Mouse (Mus musculus) hindbrain, postnatal 0 days (tissue): Measurements from ENCODE around the gene Eid1. TPM values are rescaled to one million over a fixed set of nuclear protein-coding genes. Genes with fewer than 3 reads are reported as not detected.

Source experiments
- ATAC-seq: fragments of 200-750 bp; cut with Nextera tagmentation; 2 replicates; pipeline ENCODE4 v1.8.0; 2017; ENCODE audit warnings: mild to moderate bottlenecking, moderate TSS enrichment, moderate library complexity
- DNase-seq: peaks from one replicate; pipeline ENCODE4 v3.0.0-alpha.2; 2015; ENCODE audit warnings: low spot score
- H3K27ac ChIP-seq: fragments of 300-500 bp; sonication (generic); 2 replicates; pipeline ENCODE4 v1.5.1; 2014; ENCODE audit warnings: mild to moderate bottlenecking
- H3K27me3 ChIP-seq: fragments of 300-500 bp; sonication (generic); 2 replicates; pipeline ENCODE4 v1.6.1; 2014; ENCODE audit warnings: low read length, mixed read lengths; ENCODE audit not compliant: insufficient read depth
- H3K36me3 ChIP-seq: fragments of 300-500 bp; sonication (generic); 2 replicates; pipeline ENCODE4 v1.6.1; 2014; ENCODE audit warnings: low read length, mixed read lengths; ENCODE audit not compliant: insufficient read depth
- H3K4me1 ChIP-seq: fragments of 300-500 bp; sonication (generic); 2 replicates; pipeline ENCODE4 v1.6.1; 2014; ENCODE audit warnings: antibody characterized with exemption, low read length, mixed read lengths; ENCODE audit not compliant: insufficient read depth
- H3K4me2 ChIP-seq: fragments of 300-500 bp; sonication (generic); 2 replicates; pipeline ENCODE4 v1.6.1; 2014; ENCODE audit warnings: low read depth, mild to moderate bottlenecking, low read length, moderate library complexity, mixed read lengths
- H3K4me3 ChIP-seq: fragments of 300-500 bp; sonication (generic); 2 replicates; pipeline ENCODE4 v1.5.1; 2014; ENCODE audit warnings: low read length
- H3K9ac ChIP-seq: fragments of 300-500 bp; sonication (generic); replicated peaks from 2 replicates; pipeline ENCODE4 v1.6.1; 2014; ENCODE audit warnings: mild to moderate bottlenecking, low read length, moderate library complexity, mixed read lengths
- H3K9me3 ChIP-seq: fragments of 300-500 bp; sonication (generic); 2 replicates; pipeline ENCODE4 v1.6.1; 2016; ENCODE audit warnings: low read length, mixed read lengths
- CTCF ChIP-seq: IDR thresholded peaks from 2 replicates; pipeline ENCODE4 v1.5.1; 2016; ENCODE audit warnings: antibody characterized with exemption, control low read depth, low read depth
- WGBS: fragments of 180-500 bp; shearing (Covaris S2); extraction: QIAGEN DNeasy Blood & Tissue Kit; methylation state at CpG from one replicate; pipeline ENCODE4 v1.1.7; 2014; 5-methylcytosine and 5-hydroxymethylcytosine counted together
- polyA plus RNA-seq: library from polyadenylated mRNA; unstranded; fragments of >200 nt; fragmentation: Nextera tagmentation; extraction: Ambion mirVana; gene quantifications from 2 replicates; pipeline ENCODE4 v1.2.1, GENCODE M21; 2015
- total RNA-seq: library from RNA; depleted of rRNA; stranded (reverse); fragments of >200 nt; gene quantifications from 2 replicates; pipeline ENCODE4 v1.2.3, GENCODE M21; 2014

Gene Eid1
- total and polyA plus RNA-seq, 2 experiments from 2014 or later = 262 to 393 TPM

DNA sequence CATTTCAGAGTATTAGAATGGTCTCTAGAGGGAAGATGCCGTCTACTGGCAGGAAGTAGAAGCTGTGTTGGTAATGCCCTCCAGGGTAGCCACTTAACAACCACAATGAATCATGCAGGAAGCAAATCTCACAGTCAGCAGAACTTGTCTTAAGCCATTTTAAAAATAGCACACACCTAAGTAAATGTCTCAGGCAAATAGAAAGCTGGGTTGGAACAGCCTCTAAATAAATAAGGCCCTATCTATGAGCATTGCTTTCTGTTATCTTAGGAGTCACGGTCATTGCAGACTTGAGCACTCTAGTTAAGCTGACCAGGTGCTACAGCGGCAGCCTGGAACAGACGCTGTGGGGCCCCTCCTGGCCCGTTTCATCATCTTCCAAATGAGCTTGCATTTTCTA lies 5.7 kb upstream of the Eid1 start:
- H3K9me3 ChIP-seq = no peaks in the 10 kb centered on the region
- TF ChIP-seq CTCF = peak; percentile 28
- no peaks in the 10 kb centered on the region for H3K36me3 ChIP-seq
- no peaks in the 10 kb centered on the region for H3K4me1 ChIP-seq
- H3K4me2 ChIP-seq = no peak overlapping the region
- no peak overlapping the region for H3K9ac ChIP-seq
- H3K27ac ChIP-seq = no peak overlapping the region
- H3K27me3 ChIP-seq = no peaks in the 10 kb centered on the region
- DNase-seq = no peak
- no peak for ATAC-seq
- no peak overlapping the region for H3K4me3 ChIP-seq
- 72% methylated on average over 5 of the region's 5 CpGs for WGBS

DNA sequence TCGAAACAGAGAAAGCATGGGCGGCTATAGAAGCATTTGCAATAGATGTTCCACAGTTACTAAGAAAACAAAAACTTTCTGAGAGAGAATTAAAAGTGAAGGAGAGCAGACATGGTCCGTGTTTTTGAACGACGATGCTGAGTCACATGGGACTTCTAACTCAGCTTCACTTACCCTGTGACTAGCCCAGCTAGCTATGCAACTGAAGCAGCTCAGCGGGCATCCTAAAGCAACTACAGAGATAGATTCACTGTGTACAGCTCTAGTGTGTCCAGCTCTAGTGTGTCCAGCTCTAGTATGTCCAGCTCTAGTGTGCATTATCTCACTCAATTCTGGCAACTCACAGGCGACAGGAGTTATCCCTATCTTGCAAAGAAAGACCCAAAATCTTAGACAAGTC lies 5.2 kb upstream of the Eid1 start:
- Histone ChIP-seq H3K9ac (no peak overlapping the region), H3K27ac (no peak overlapping the region), H3K4me3 (no peak overlapping the region), H3K36me3 (no peaks in the 10 kb centered on the region), H3K4me1 (no peaks in the 10 kb centered on the region), H3K27me3 (no peaks in the 10 kb centered on the region), H3K9me3 (no peaks in the 10 kb centered on the region), H3K4me2 (no peak overlapping the region)
- TF ChIP-seq CTCF = no peak
- 86% methylated on average over 7 of the region's 7 CpGs for WGBS
- ATAC-seq (no peak), DNase-seq (no peak)

- ATAC-seq (no peak), DNase-seq (peak; percentile 24)
- H3K27me3 ChIP-seq = no peaks in the 10 kb centered on the region
- peak; percentile 49; the same call in 1 of the 2 replicates for TF ChIP-seq CTCF
- H3K4me1 ChIP-seq = peaks cover 9% of the 10 kb centered on the region
- no peak overlapping the region for H3K4me2 ChIP-seq
- no peaks in the 10 kb centered on the region for H3K36me3 ChIP-seq
- H3K27ac ChIP-seq = no peak overlapping the region
- H3K9ac ChIP-seq = no peak overlapping the region
- 48% methylated on average over 1 of the region's 1 CpGs for whole genome bisulfite sequencing
- H3K4me3 ChIP-seq = no peak overlapping the region
- no peaks in the 10 kb centered on the region for H3K9me3 ChIP-seq
Measured at GRCm38 (mm10) chr2:125670846-125671245, 2.0 kb upstream of the Eid1 start.

- TF ChIP-seq CTCF = no peak
- H3K9ac ChIP-seq = peak overlapping the region; percentile 93
- H3K36me3 ChIP-seq = no peaks in the 10 kb centered on the region
- no peak for ATAC-seq
- peak overlapping the region; percentile 68 for H3K4me2 ChIP-seq
- no peaks in the 10 kb centered on the region for H3K9me3 ChIP-seq
- peaks cover 9% of the 10 kb centered on the region for H3K4me1 ChIP-seq
- peak overlapping the region; percentile 88 for H3K4me3 ChIP-seq
- H3K27ac ChIP-seq = peak overlapping the region; percentile 98
- 26% methylated on average over 8 of the region's 20 CpGs for WGBS
- H3K27me3 ChIP-seq = no peaks in the 10 kb centered on the region
- DNase-seq = no peak
Measured at GRCm38 (mm10) chr2:125672568-125672956, 333 bp upstream of the Eid1 start.

DNA sequence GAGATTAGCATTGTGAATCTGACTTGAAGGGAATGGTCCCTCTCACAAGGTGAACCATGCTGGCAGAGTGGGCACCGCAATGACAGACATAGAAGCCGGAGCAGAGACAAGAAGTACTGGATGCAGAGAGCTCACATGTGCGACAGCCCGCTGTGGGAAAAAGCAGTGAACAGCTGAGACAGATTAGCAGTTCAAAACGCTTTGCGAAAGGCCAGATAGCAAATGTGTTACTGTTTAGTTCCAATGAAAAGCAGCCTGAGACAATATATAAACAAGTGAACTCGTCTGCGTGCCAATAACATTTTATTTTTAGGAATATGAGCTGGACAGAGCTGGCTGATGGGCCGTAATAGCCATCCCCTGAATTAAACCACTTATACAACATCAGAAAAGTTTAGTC lies 8.9 kb downstream of the Eid1 start:
- no peak for DNase-seq
- TF ChIP-seq CTCF = no peak
- no peaks in the 10 kb centered on the region for H3K9me3 ChIP-seq
- no peak overlapping the region for H3K4me3 ChIP-seq
- ATAC-seq = no peak
- H3K4me1 ChIP-seq = no peaks in the 10 kb centered on the region
- H3K27ac ChIP-seq = no peak overlapping the region
- H3K4me2 ChIP-seq = no peak overlapping the region
- H3K27me3 ChIP-seq = no peaks in the 10 kb centered on the region
- no peak overlapping the region for H3K9ac ChIP-seq
- WGBS = 74% methylated on average over 9 of the region's 9 CpGs
- no peaks in the 10 kb centered on the region for H3K36me3 ChIP-seq

DNA sequence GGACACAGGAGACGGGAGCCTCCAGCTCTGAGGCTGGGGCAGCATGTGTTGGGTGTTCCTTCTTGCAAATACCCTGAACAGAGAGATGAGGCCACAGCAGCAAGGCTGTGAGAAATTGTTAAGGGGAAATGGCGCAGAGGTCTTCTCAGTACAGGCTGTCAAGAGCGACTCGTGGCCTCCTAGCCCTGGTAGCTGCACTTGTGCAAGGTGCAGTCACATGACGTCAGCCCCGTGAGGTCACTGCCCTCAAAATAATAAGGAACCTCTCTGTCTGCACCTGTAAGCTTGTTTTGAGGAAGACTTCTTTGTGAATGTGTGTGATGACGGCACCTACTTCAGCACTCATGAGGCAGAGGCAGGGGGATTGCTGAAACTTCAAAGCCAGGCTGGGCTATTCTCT lies 11.0 kb downstream of the Eid1 start:
- H3K9ac ChIP-seq = no peak overlapping the region
- H3K9me3 ChIP-seq = no peaks in the 10 kb centered on the region
- no peaks in the 10 kb centered on the region for H3K27me3 ChIP-seq
- no peak overlapping the region for H3K4me3 ChIP-seq
- no peaks in the 10 kb centered on the region for H3K36me3 ChIP-seq
- H3K27ac ChIP-seq = no peak overlapping the region
- no peak for DNase-seq
- no peak for ATAC-seq
- 72% methylated on average over 7 of the region's 7 CpGs for WGBS
- no peak overlapping the region for H3K4me2 ChIP-seq
- H3K4me1 ChIP-seq = no peaks in the 10 kb centered on the region
- no peak for TF ChIP-seq CTCF

GRCm38 (mm10) chr2:125684559-125685440 lies 11.9 kb downstream of the Eid1 start:
- peak; percentile 25 for DNase-seq
- Histone ChIP-seq H3K36me3 (no peaks in the 10 kb centered on the region), H3K27ac (peak overlapping the region; percentile 48; the same call in 1 of the 2 replicates), H3K9ac (no peak overlapping the region), H3K9me3 (no peaks in the 10 kb centered on the region), H3K27me3 (no peaks in the 10 kb centered on the region), H3K4me3 (no peak overlapping the region), H3K4me2 (no peak overlapping the region), H3K4me1 (no peaks in the 10 kb centered on the region)
- TF ChIP-seq CTCF = no peak
- WGBS = 56% methylated on average over 10 of the region's 10 CpGs
- ATAC-seq = peak; percentile 87; the same call in 1 of the 2 replicates
